Mouse (Mus musculus): ENCODE measurements at regions not wholly inside any gene's neighbourhood (a gene's known extent, or its start where the extent isn't known, plus 50 kb on each side); places are given as distances from the start of the nearest gene placed in this dataset.

GRCm38 (mm10) chr6:100083868-100084477, 203.3 kb downstream of the Rybp start:
- TF ChIP-seq HCFC1 (IDR thresholded peaks at IDR 0.05; ENCODE audit: borderline replicate concordance, insufficient read depth, low read length) (no peak), ZNF384 (IDR thresholded peaks at IDR 0.05; ENCODE audit: low read depth, low read length) (no peak), CHD2 (IDR thresholded peaks at IDR 0.05; ENCODE audit: low read depth, low read length) (peak; percentile 65; the same call in 1 of the 2 replicates), MAFK (IDR thresholded peaks at IDR 0.05; ENCODE audit: insufficient read depth, low read depth, low read length) (no peak), ZC3H11A (IDR thresholded peaks at IDR 0.05; ENCODE audit: borderline replicate concordance, low read depth, low read length) (no peak)
